Mouse (Mus musculus) liver, postnatal 0 days (tissue): ENCODE measurements around the gene Grap. TPM values are rescaled to one million over a fixed set of nuclear protein-coding genes. Genes with fewer than 3 reads are reported as not detected.

Experiments
- ATAC-seq: fragments of 200-750 bp; cut with Nextera tagmentation; 2 replicates; pipeline ENCODE4 v1.8.0; 2017; ENCODE audit warnings: mild to moderate bottlenecking, moderate library complexity
- DNase-seq: peaks from one replicate; pipeline ENCODE4 v3.0.0-alpha.2; 2016
- H3K27ac ChIP-seq: fragments of 300-500 bp; sonication (generic); 2 replicates; pipeline ENCODE4 v1.5.1; 2014; ENCODE audit warnings: antibody characterized with exemption, moderate library complexity, mild to moderate bottlenecking, low read depth
- H3K27me3 ChIP-seq: fragments of 300-500 bp; sonication (generic); 2 replicates; pipeline ENCODE4 v1.6.1; 2014; ENCODE audit warnings: low read length, control low read depth, mixed read lengths; ENCODE audit not compliant: insufficient read depth
- H3K36me3 ChIP-seq: fragments of 300-500 bp; sonication (generic); replicated peaks from 2 replicates; pipeline ENCODE4 v1.6.1; 2014; ENCODE audit warnings: mild to moderate bottlenecking, control low read depth, low read length, moderate library complexity, mixed read lengths; ENCODE audit not compliant: insufficient read depth
- H3K4me1 ChIP-seq: fragments of 300-500 bp; sonication (generic); 2 replicates; pipeline ENCODE4 v1.6.1; 2014; ENCODE audit warnings: antibody characterized with exemption, mild to moderate bottlenecking, control low read depth; ENCODE audit not compliant: insufficient read depth
- H3K4me2 ChIP-seq: fragments of 300-500 bp; sonication (generic); 2 replicates; pipeline ENCODE4 v1.6.1; 2014; ENCODE audit warnings: low read depth, mild to moderate bottlenecking, low read length, moderate library complexity, mixed read lengths
- H3K4me3 ChIP-seq: fragments of 300-500 bp; sonication (generic); 2 replicates; pipeline ENCODE4 v1.5.1; 2014; ENCODE audit warnings: low read depth, low read length
- H3K9ac ChIP-seq: fragments of 300-500 bp; sonication (generic); replicated peaks from 2 replicates; pipeline ENCODE4 v1.6.1; 2014; ENCODE audit warnings: mild to moderate bottlenecking, moderate library complexity
- H3K9me3 ChIP-seq: fragments of 300-500 bp; sonication (generic); 2 replicates; pipeline ENCODE4 v1.6.1; 2016; ENCODE audit warnings: mild to moderate bottlenecking, control low read depth, low read length, mixed read lengths
- CTCF ChIP-seq: sonication (generic); IDR thresholded peaks from 2 replicates; pipeline ENCODE4 v1.5.1; 2016; ENCODE audit warnings: antibody characterized with exemption, low read depth
- EP300 ChIP-seq: IDR thresholded peaks from 2 replicates; pipeline ENCODE4 v1.6.1; 2016; ENCODE audit warnings: antibody characterized with exemption, low read depth, mild to moderate bottlenecking
- WGBS: fragments of 180-500 bp; shearing (Covaris S2); extraction: QIAGEN DNeasy Blood & Tissue Kit; methylation state at CpG from one replicate; pipeline ENCODE4 v1.1.7; 2014; ENCODE audit not compliant: insufficient replicate concordance; 5-methylcytosine and 5-hydroxymethylcytosine counted together
- polyA plus RNA-seq: library from polyadenylated mRNA; unstranded; fragments of >200 nt; fragmentation: Nextera tagmentation; extraction: Ambion mirVana; gene quantifications from 2 replicates; pipeline ENCODE4 v1.2.1, GENCODE M21; 2015

The Grap gene
- polyA plus RNA-seq, 1 experiment from 2014 or later, result 6.7 TPM

DNA sequence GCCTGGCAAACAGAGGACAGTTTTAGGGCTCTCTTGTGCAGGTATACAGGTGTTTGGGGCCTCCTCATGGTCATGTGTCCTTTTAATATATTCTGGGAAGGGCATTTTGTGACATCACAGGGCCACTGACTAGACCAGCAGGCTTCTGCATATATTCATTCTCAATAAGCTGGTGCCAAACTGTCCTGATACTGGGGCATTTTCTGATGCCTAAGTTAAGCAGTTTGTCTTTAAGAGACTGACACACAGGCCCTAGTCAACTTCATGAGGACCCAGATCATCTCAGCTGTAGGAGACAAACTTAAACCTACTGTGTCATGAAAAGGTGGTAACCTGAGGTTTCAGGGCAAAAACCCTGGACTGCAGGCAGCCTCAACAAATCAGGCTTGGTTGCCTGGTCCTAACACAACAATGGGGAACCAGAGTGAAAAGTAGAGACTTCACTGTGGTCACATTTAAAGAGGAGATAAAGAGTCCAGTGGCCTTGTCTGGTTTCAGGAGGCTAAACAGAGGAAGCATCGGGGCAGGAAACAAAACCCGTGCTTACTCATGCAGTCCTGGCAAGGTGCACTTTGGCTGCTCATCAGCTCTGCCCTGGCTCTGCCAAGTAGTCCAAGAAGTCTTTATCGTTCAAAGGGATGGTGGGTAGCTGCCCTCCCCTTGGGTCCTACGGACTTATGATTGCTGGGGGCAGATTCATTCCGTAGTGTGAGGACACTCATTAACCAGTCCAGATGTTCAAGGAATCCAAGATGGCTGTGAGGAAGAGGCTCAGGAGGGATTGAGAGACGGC, 4.9 kb upstream of the Grap start:
- H3K4me3 ChIP-seq, result no peak overlapping the region
- no peak overlapping the region for H3K27ac ChIP-seq
- 47% methylated on average over 6 of the region's 6 CpGs for WGBS
- no peak for TF ChIP-seq CTCF
- no peak for TF ChIP-seq EP300
- peaks cover 6% of the 10 kb centered on the region for H3K4me1 ChIP-seq
- H3K9me3 ChIP-seq, result no peaks in the 10 kb centered on the region
- no peaks in the 10 kb centered on the region for H3K36me3 ChIP-seq
- no peaks in the 10 kb centered on the region for H3K27me3 ChIP-seq
- no peak overlapping the region for H3K9ac ChIP-seq
- no peak for ATAC-seq
- no peak for DNase-seq
- no peak overlapping the region for H3K4me2 ChIP-seq

DNA sequence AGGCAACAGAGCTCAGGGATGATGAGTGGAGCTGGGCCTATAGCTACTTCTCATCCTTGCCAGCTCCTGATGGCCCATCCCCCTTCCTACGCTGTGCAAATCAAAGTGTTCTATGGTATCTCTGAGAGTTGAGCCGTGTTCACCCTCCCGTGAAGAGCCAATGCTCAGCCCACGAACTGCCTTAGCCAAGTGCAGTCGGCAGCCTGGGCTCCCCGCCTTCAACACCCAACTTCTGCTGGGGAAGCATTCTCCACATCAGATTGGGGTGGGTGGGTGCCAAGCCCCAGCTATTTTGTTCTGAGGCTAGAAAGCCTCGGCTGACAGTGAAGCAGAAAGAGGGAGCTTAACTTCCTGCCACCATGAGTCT, 4.3 kb upstream of the Grap start:
- ATAC-seq, result no peak
- WGBS, result 71% methylated on average over 7 of the region's 7 CpGs
- DNase-seq, result no peak

DNA sequence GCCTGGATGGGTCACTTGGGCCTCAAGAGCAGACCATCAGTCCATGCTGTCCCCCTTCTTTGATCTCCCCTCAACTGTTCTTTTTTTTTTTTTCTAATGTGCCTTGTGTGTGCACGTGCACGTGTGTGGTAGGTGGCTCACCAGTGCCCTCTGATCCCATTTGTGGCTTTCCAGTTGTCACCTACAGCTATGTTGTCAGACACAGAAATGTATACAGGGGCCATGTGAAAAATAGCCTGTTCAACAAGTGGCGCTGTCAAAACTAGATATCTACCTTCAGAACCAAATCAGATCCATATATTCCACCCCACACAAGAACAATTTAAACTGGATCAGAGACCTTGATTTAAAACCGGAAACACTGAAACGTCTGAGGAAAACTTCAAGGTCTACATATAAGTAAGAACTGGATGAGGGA, 3.9 kb upstream of the Grap start:
- Histone ChIP-seq H3K27ac (no peak overlapping the region), H3K27me3 (no peaks in the 10 kb centered on the region), H3K4me1 (peaks cover 7% of the 10 kb centered on the region), H3K4me3 (no peak overlapping the region), H3K9me3 (no peaks in the 10 kb centered on the region), H3K36me3 (no peaks in the 10 kb centered on the region), H3K9ac (no peak overlapping the region), H3K4me2 (no peak overlapping the region)
- DNase-seq (no peak), ATAC-seq (no peak)
- TF ChIP-seq CTCF, result no peak
- no peak for TF ChIP-seq EP300
- 75% methylated on average over 5 of the region's 5 CpGs for WGBS

More for the DNA sequence above, 4.3 kb upstream of the Grap start:
- H3K27ac ChIP-seq, result no peak overlapping the region
- TF ChIP-seq CTCF (no peak), EP300 (no peak)
- no peak overlapping the region for H3K4me3 ChIP-seq
- no peak overlapping the region for H3K9ac ChIP-seq
- no peaks in the 10 kb centered on the region for H3K27me3 ChIP-seq
- H3K4me2 ChIP-seq, result no peak overlapping the region
- no peaks in the 10 kb centered on the region for H3K9me3 ChIP-seq
- H3K4me1 ChIP-seq, result peaks cover 7% of the 10 kb centered on the region
- no peaks in the 10 kb centered on the region for H3K36me3 ChIP-seq

DNA sequence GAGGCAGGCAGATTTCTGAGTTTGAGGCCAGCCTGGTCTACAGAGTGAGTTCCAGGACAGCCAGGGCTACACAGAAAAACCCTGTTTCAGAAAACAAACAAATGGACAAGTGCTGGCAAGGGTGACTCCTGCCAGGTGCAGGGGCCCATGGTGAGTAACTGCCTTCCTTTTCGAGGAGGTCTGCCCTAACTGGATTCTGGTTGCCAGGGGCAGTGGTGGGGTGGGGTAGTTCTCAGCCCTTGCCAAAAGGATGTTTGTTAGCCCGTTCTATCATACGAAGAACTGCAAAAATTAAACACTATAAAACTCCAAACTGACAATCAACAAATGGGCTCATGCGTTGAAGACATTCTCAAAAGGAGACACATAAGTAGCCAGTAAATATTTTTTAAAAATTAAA, 3.4 kb upstream of the Grap start:
- no peaks in the 10 kb centered on the region for H3K36me3 ChIP-seq
- no peak overlapping the region for H3K4me3 ChIP-seq
- WGBS, result 75% methylated on average over 4 of the region's 4 CpGs
- H3K27me3 ChIP-seq, result no peaks in the 10 kb centered on the region
- DNase-seq, result no peak
- TF ChIP-seq CTCF, result no peak
- H3K9ac ChIP-seq, result no peak overlapping the region
- H3K4me2 ChIP-seq, result no peak overlapping the region
- no peak overlapping the region for H3K27ac ChIP-seq
- H3K4me1 ChIP-seq, result peaks cover 7% of the 10 kb centered on the region
- ATAC-seq, result no peak
- no peaks in the 10 kb centered on the region for H3K9me3 ChIP-seq

DNA sequence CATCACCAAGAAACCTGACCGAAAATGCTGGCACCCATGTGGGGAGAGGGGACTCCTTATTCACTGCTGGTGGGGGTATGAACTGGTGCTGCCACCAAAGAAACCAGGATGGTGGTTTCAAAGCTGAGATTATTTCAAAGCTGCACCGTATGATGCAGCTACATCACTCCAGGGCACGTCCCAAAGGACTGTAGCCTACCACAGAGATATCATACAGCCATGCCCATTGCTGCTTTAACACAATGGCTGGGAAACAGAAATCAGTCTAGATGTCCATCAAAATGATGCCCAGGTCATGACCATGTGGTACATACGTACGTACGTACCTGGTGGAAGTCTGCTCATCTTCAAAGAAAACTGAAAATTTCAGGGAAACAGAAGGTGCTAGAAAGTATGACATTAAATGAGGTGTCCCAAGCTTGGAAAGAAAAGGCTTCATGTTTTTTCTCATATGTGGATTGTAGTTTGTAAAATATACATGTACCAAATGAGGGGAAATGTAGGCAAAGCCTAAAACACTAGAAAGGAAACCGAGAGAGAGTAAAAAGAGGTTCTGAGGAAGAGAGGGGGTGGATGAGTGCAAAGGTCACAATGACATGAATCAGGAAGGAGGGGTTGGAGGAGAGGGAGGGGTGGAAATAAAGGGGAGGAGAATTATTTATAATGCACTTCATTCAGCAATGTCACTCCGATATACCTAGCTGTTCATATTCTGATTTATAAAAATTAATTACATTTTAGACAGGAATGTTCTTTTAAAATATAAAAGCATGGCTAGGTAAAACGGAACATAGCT, 2.4 kb upstream of the Grap start:
- WGBS, result 72% methylated on average over 9 of the region's 9 CpGs
- peaks cover 7% of the 10 kb centered on the region for H3K4me1 ChIP-seq
- DNase-seq, result no peak
- H3K27me3 ChIP-seq, result no peaks in the 10 kb centered on the region
- H3K27ac ChIP-seq, result no peak overlapping the region
- H3K4me2 ChIP-seq, result no peak overlapping the region
- no peak overlapping the region for H3K9ac ChIP-seq
- H3K9me3 ChIP-seq, result no peaks in the 10 kb centered on the region
- no peak for ATAC-seq
- no peak for TF ChIP-seq EP300
- no peak for TF ChIP-seq CTCF
- no peaks in the 10 kb centered on the region for H3K36me3 ChIP-seq
- H3K4me3 ChIP-seq, result no peak overlapping the region

DNA sequence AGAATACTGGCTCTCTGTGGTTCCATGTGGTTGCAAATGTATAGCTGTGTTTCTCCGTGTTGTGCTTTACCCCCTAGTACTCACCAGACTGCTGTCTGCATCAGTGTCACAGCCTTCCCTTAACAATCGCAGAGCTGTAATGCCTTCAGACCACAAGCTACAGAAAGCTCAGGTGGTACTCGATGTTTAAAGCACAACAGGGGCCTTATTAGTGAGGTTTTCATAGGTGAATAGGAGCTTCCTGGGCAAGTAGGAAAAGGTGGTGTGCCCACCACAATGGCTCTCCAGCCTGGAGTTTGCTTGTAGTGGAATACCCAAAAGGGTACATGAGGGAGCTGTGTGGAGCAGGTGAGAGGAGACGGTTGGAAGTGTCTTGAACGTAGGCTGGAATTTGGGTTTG, 849 bp upstream of the Grap start:
- Histone ChIP-seq H3K4me3 (no peak overlapping the region), H3K27me3 (no peaks in the 10 kb centered on the region), H3K9ac (no peak overlapping the region), H3K27ac (no peak overlapping the region), H3K4me1 (peaks cover 7% of the 10 kb centered on the region), H3K36me3 (no peaks in the 10 kb centered on the region), H3K4me2 (no peak overlapping the region), H3K9me3 (no peaks in the 10 kb centered on the region)
- DNase-seq, result no peak
- TF ChIP-seq CTCF (no peak), EP300 (no peak)
- no peak for ATAC-seq
- 79% methylated on average over 5 of the region's 5 CpGs for WGBS
